Mouse (Mus musculus) bone marrow macrophage, adult 2 months (primary cell): Measurements from ENCODE around the gene Nell1.

Experiments used
- CTCF ChIP-seq: IDR thresholded peaks from 2 replicates; pipeline ENCODE4 v1.5.1; 2012; ENCODE audit warnings: low read depth, mild to moderate bottlenecking, low read length, moderate library complexity
- POLR2A ChIP-seq: IDR thresholded peaks from 2 replicates; pipeline ENCODE4 v1.6.1; 2012; ENCODE audit warnings: mild to moderate bottlenecking, low read depth, low read length, borderline replicate concordance

DNA sequence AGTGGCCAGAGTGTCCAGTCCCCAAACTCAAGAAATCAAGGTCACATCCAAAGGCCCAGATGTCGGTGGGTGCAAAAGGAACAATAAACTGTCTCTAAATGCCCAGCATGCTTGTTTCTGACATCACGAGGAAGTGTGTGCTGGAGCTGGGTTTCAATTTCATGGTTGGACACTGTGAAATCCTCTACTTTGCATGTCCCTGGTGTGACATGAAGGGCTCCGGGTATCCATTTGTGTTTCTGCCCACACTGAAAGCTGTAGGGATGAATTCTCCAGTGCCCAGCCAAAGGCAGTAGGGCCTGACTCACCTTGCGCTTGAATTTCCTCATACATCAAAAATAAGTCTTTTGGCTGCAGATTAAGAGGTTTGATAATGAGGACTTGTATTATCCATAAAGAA is 266.5 kb downstream of the Nell1 start:
- TF ChIP-seq POLR2A (no peak), CTCF (no peak)
